Mouse (Mus musculus) E14TG2a.4 (cell line): Measurements from ENCODE around the gene Ghsr.

Experiments
- CTCF ChIP-seq: conservative IDR thresholded peaks from 2 replicates; pipeline ENCODE4 v1.5.1; 2014; ENCODE audit warnings: low read length
- NANOG ChIP-seq: IDR thresholded peaks from 2 replicates; pipeline ENCODE4 v1.6.1; 2014; ENCODE audit warnings: borderline replicate concordance, low read length, mixed read lengths

DNA sequence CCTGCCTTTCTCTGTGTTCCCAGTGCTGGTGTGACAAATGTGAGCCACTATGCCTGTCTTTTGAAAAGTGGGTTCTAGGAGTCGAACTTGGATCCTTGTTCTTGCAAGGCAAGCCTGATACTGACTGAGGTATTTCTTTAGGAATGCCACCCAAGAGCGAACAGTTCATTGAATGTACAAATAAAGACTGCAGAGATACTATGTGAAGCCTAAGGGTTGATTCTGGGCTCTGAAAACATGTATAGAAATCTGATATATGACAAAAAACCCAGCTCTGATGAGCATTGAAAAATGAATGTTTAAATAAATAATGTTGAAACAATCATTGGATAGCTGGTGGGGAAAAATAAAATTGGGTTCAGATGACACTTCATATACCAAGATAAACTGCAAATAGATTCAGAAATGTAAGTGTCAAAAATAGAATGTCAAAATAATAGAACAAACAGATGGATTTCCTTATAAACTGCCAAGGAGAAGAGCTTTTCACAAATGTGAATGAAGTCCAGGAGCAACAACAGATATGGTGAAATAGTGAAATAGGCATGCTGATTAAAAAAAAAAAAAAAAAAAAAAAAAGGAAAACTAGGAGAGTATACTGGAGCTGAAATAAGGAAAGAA, 11.9 kb upstream of the Ghsr start:
- TF ChIP-seq CTCF: no peak
- no peak for TF ChIP-seq NANOG
